9 mouse cellular contexts compared by ENCODE assay signal in the genomic region with DNA sequence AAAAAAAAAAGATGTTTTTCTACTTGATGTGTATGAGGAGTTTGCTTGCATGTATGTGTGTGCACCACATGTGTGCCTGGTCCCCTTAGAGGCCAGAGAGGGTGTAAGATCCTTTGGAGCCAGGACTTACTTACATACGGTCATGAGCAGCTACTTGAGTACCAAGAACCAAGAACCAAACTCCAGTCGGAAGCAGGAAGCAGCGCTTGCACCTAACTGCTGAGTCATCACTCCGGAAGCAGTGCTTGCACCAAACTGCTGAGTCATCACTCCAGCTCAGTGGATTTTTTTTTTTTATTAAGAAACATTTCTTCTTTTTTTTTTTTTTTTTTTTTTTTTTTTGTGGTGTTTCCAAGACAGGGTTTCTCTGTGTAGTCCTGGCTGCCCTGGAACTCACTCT. TPM values are rescaled to one million over a fixed set of nuclear protein-coding genes. Genes with fewer than 3 reads are reported as not detected.
A peak's percentile ranks its signal among the peaks of the same experiment; 100 is the strongest.
DNase-seq lines count a peak whose midpoint lies in the region; ATAC-seq and TF ChIP-seq lines count a peak whose summit lies in the region.
"Had no signal": no experiment of that assay in that cellular context is flagged by ENCODE, and none has a peak within 500 bp of the region (broad histone marks: within the 10 kb centered on the region; RNA-seq: fewer than 3 reads in every experiment).

No protein-coding gene starts in this region.

- H3K4me3 ChIP-seq in hindbrain, postnatal 0 days (ENCODE audit: low read length), result no peak overlapping the region
- H3K4me3 ChIP-seq in hindbrain, embryonic 14.5 days (replicated peaks; ENCODE audit: low read length), result no peak overlapping the region
- H3K4me3 ChIP-seq in ES-E14 (ENCODE audit: insufficient read depth in 1 of 2, low read depth in 1 of 2, low read length in 2 of 2, poor library complexity in 1 of 2, severe bottlenecking in 1 of 2), result no peak overlapping the region
- no peak overlapping the region for H3K4me3 ChIP-seq in liver, postnatal 0 days (ENCODE audit: low read depth, low read length)
- H3K4me3 ChIP-seq: hindbrain, embryonic 12.5 days had no signal

- in situ Hi-C loops in ES-E14 (cut with MboI; ENCODE audit: low sequenced_read_pairs in 2 of 2, unreplicated experiment in 2 of 2), result no loop called here

- no peaks in the 10 kb centered on the region for H3K9me3 ChIP-seq in hindbrain, postnatal 0 days (ENCODE audit: low read length)
- no peaks in the 10 kb centered on the region for H3K9me3 ChIP-seq in hindbrain, embryonic 14.5 days (ENCODE audit: control insufficient read depth, low read length)
- H3K9me3 ChIP-seq in ES-E14 (ENCODE audit: control insufficient read depth, insufficient read depth, low read depth, low read length), result no peaks in the 10 kb centered on the region
- no peaks in the 10 kb centered on the region for H3K9me3 ChIP-seq in liver, postnatal 0 days (ENCODE audit: low read length)
- H3K9me3 ChIP-seq: hindbrain, embryonic 12.5 days had no signal

- peak; percentile 62 for DNase-seq in hindbrain, postnatal 0 days (ENCODE audit: low spot score)
- no peak for DNase-seq in hindbrain, embryonic 14.5 days (ENCODE audit: low spot score)
- DNase-seq in ES-E14 (ENCODE audit: low read depth, low spot score), result no peak
- peak; percentile 19 for DNase-seq in embryo, embryonic 9.5 days (ENCODE audit: extremely low spot score)
- peak; percentile 27 for DNase-seq in liver, postnatal 0 days
- no peak for DNase-seq in B cell, adult 2 months
- no peak for DNase-seq in right cerebral cortex, postnatal 10 days (ENCODE audit: low spot score in 2 of 2)
- DNase-seq in layer of hippocampus, postnatal 36 days, result no peak

- H3K4me2 ChIP-seq in hindbrain, postnatal 0 days (ENCODE audit: low read depth, low read length), result no peak overlapping the region
- no peak overlapping the region for H3K4me2 ChIP-seq in hindbrain, embryonic 14.5 days (replicated peaks)
- H3K4me2 ChIP-seq in liver, postnatal 0 days (ENCODE audit: low read depth, low read length), result no peak overlapping the region
- H3K4me2 ChIP-seq: hindbrain, embryonic 12.5 days had no signal

- no peak for TF ChIP-seq EP300 in liver, postnatal 0 days (IDR thresholded peaks at IDR 0.05; ENCODE audit: low read depth)

- no peaks in the 10 kb centered on the region for H3K4me1 ChIP-seq in hindbrain, postnatal 0 days (ENCODE audit: insufficient read depth, low read length)
- peaks cover 5% of the 10 kb centered on the region; the same call in 1 of the 2 replicates for H3K4me1 ChIP-seq in hindbrain, embryonic 14.5 days (replicated peaks; ENCODE audit: control insufficient read depth, insufficient read depth, low read length)
- peaks cover 4 to 22% of the 10 kb centered on the region in 2 experiments; a peak in 2 of 4 replicates for H3K4me1 ChIP-seq in ES-E14 (ENCODE audit: control insufficient read depth in 2 of 2, insufficient read depth in 2 of 2, low read length in 2 of 2, poor library complexity in 1 of 2)
- H3K4me1 ChIP-seq in liver, postnatal 0 days (ENCODE audit: insufficient read depth), result no peaks in the 10 kb centered on the region

- no peak for ATAC-seq in hindbrain, postnatal 0 days
- ATAC-seq in hindbrain, embryonic 14.5 days (ENCODE audit: low FRiP score), result no peak
- ATAC-seq in liver, postnatal 0 days, result no peak

- whole genome bisulfite sequencing in hindbrain, postnatal 0 days, result 68% methylated on average over 4 of the region's 4 CpGs
- 71% methylated on average over 4 of the region's 4 CpGs for WGBS in hindbrain, embryonic 14.5 days
- 32% methylated on average over 4 of the region's 4 CpGs for WGBS in liver, postnatal 0 days (ENCODE audit: insufficient replicate concordance)

- H3K27ac ChIP-seq in hindbrain, postnatal 0 days, result no peak overlapping the region
- H3K27ac ChIP-seq in hindbrain, embryonic 14.5 days, result no peak overlapping the region
- H3K27ac ChIP-seq in ES-E14 (ENCODE audit: insufficient read depth, low read depth, low read length, poor library complexity, severe bottlenecking), result no peak overlapping the region; the same call in 1 of the 2 replicates
- no peak overlapping the region for H3K27ac ChIP-seq in liver, postnatal 0 days (ENCODE audit: low read depth)
- H3K27ac ChIP-seq: hindbrain, embryonic 12.5 days had no signal

- no peaks in the 10 kb centered on the region for H3K36me3 ChIP-seq in hindbrain, postnatal 0 days (ENCODE audit: insufficient read depth, low read length)
- no peaks in the 10 kb centered on the region for H3K36me3 ChIP-seq in hindbrain, embryonic 14.5 days (replicated peaks; ENCODE audit: control insufficient read depth, insufficient read depth)
- no peaks in the 10 kb centered on the region for H3K36me3 ChIP-seq in ES-E14 (ENCODE audit: control insufficient read depth, insufficient read depth, low read length, poor library complexity, severe bottlenecking)
- H3K36me3 ChIP-seq in liver, postnatal 0 days (replicated peaks; ENCODE audit: insufficient read depth, low read length), result no peaks in the 10 kb centered on the region
- H3K36me3 ChIP-seq: hindbrain, embryonic 12.5 days had no signal

- no peak for TF ChIP-seq CTCF in hindbrain, postnatal 0 days (IDR thresholded peaks at IDR 0.05; ENCODE audit: low read depth)
- no peak for TF ChIP-seq CTCF in liver, postnatal 0 days (IDR thresholded peaks at IDR 0.05; ENCODE audit: low read depth)

- H3K9ac ChIP-seq in hindbrain, postnatal 0 days (replicated peaks; ENCODE audit: low read length), result no peak overlapping the region
- no peak overlapping the region for H3K9ac ChIP-seq in hindbrain, embryonic 14.5 days
- no peak overlapping the region for H3K9ac ChIP-seq in ES-E14 (ENCODE audit: insufficient read depth, low read depth, low read length, poor library complexity, severe bottlenecking)
- no peak overlapping the region for H3K9ac ChIP-seq in liver, postnatal 0 days (replicated peaks)
- H3K9ac ChIP-seq: hindbrain, embryonic 12.5 days had no signal

- H3K27me3 ChIP-seq in hindbrain, postnatal 0 days (ENCODE audit: insufficient read depth, low read length), result no peaks in the 10 kb centered on the region
- H3K27me3 ChIP-seq in hindbrain, embryonic 14.5 days (ENCODE audit: control insufficient read depth, insufficient read depth, low read length), result no peaks in the 10 kb centered on the region
- no peaks in the 10 kb centered on the region for H3K27me3 ChIP-seq in liver, postnatal 0 days (ENCODE audit: insufficient read depth, low read length)
- H3K27me3 ChIP-seq: hindbrain, embryonic 12.5 days had no signal

TF ChIP-seq in ES-E14, 5 proteins besides CTCF, POLR2A, EP300 and RAD21:
- TF ChIP-seq ZNF384 (IDR thresholded peaks at IDR 0.05; ENCODE audit: low read depth, low read length) (peak; percentile 93), MAFK (IDR thresholded peaks at IDR 0.05; ENCODE audit: insufficient read depth, low read depth, low read length) (peak; percentile 100), CHD2 (IDR thresholded peaks at IDR 0.05; ENCODE audit: low read depth, low read length) (no peak)

RNA-seq across cellular contexts. Expression of a gene that starts 27.4 kb away (rescaled TPM):
- total RNA-seq in hindbrain, postnatal 0 days (2014; rRNA removed), result 3.9 and 5.4 TPM in 2 replicates
- polyA plus RNA-seq in hindbrain, postnatal 0 days (2015; fragmentation: Nextera tagmentation; extraction: Ambion mirVana), result 0.46 and 0.48 TPM in 2 replicates
- polyA plus RNA-seq in hindbrain, embryonic 14.5 days (2014; fragmentation: Nextera tagmentation; extraction: Ambion mirVana), result 1.1 and 1.7 TPM in 2 replicates
- 103 and 124 TPM in 2 replicates for total RNA-seq in ES-E14 (2012; rRNA removed)
- polyA plus RNA-seq in liver, postnatal 0 days (2015; fragmentation: Nextera tagmentation; extraction: Ambion mirVana), result 0.02 and 0.05 TPM in 2 replicates
- total RNA-seq in layer of hippocampus, postnatal 36 days (2021), result under 1 TPM; 0.65 to 0.86 TPM

RNA-seq across cellular contexts. Expression of a gene that starts 33.7 kb away (rescaled TPM):
- total RNA-seq in hindbrain, postnatal 0 days (2014; rRNA removed), result 13.3 and 18.3 TPM in 2 replicates
- 26.1 and 26.7 TPM in 2 replicates for polyA plus RNA-seq in hindbrain, postnatal 0 days (2015; fragmentation: Nextera tagmentation; extraction: Ambion mirVana)
- polyA plus RNA-seq in hindbrain, embryonic 14.5 days (2014; fragmentation: Nextera tagmentation; extraction: Ambion mirVana), result 22.5 and 24.7 TPM in 2 replicates
- total RNA-seq in ES-E14 (2012; rRNA removed), result 7.8 and 8.3 TPM in 2 replicates
- 3.6 and 3.9 TPM in 2 replicates for polyA plus RNA-seq in liver, postnatal 0 days (2015; fragmentation: Nextera tagmentation; extraction: Ambion mirVana)
- 10 to 100 TPM; 24.7 to 25.7 TPM for total RNA-seq in layer of hippocampus, postnatal 36 days (2021)

RNA-seq across cellular contexts. Expression of a gene that starts 56.7 kb away (rescaled TPM):
- total RNA-seq in hindbrain, postnatal 0 days (2014; rRNA removed), result 1.3 TPM in 1 of 2 replicates, not detected in the other
- polyA plus RNA-seq in hindbrain, postnatal 0 days (2015; fragmentation: Nextera tagmentation; extraction: Ambion mirVana), result 0.05 and 0.09 TPM in 2 replicates
- polyA plus RNA-seq in hindbrain, embryonic 14.5 days (2014; fragmentation: Nextera tagmentation; extraction: Ambion mirVana), result 0.13 and 0.24 TPM in 2 replicates
- 0.37 and 0.40 TPM in 2 replicates for total RNA-seq in ES-E14 (2012; rRNA removed)
- 0.11 and 0.54 TPM in 2 replicates for polyA plus RNA-seq in liver, postnatal 0 days (2015; fragmentation: Nextera tagmentation; extraction: Ambion mirVana)
- under 1 TPM; 0.40 to 0.53 TPM for total RNA-seq in layer of hippocampus, postnatal 36 days (2021)

Comparison
In these comparisons a context has a peak if more than half of its experiments do, and no peak if none do; other contexts are left out.
1. DNase-seq: peak in hindbrain, postnatal 0 days (single experiment), embryo, embryonic 9.5 days (single experiment) and liver, postnatal 0 days (single experiment); none in hindbrain, embryonic 14.5 days (single experiment), ES-E14 (single experiment), B cell, adult 2 months (0 of 2), right cerebral cortex, postnatal 10 days (0 of 2) and layer of hippocampus, postnatal 36 days (0 of 2).
2. RNA of a gene that starts 27.4 kb away (total RNA-seq): 103 to 124 TPM in ES-E14; 3.9 to 5.4 TPM in hindbrain, postnatal 0 days and 0.65 to 0.86 TPM in layer of hippocampus, postnatal 36 days; every median in the first group is over 10 times any median in the second.